Mouse (Mus musculus) layer of hippocampus, adult 9-11 months (tissue): Measurements from ENCODE around the gene Frem2.

ENCODE experiments used
- DNase-seq: peaks from one replicate; pipeline ENCODE4 v3.0.0; 2022

The Frem2 gene

GRCm38 (mm10) chr3:53620355-53620754 is 36.8 kb downstream of the Frem2 start:
- DNase-seq: no peak

GRCm38 (mm10) chr3:53611106-53611505 is 46.0 kb downstream of the Frem2 start:
- DNase-seq: no peak

GRCm38 (mm10) chr3:53609851-53610250 is 47.3 kb downstream of the Frem2 start:
- no peak for DNase-seq

- no peak for DNase-seq
Measured at GRCm38 (mm10) chr3:53600140-53600539, 57.0 kb downstream of the Frem2 start.

GRCm38 (mm10) chr3:53599315-53599714 is 57.8 kb downstream of the Frem2 start:
- no peak for DNase-seq

GRCm38 (mm10) chr3:53598153-53598800 is 58.9 kb downstream of the Frem2 start:
- no peak for DNase-seq

- DNase-seq: no peak
Measured at GRCm38 (mm10) chr3:53594471-53594870, 62.7 kb downstream of the Frem2 start.

- no peak for DNase-seq
Measured at GRCm38 (mm10) chr3:53593718-53594117, 63.4 kb downstream of the Frem2 start.

- DNase-seq: no peak
Measured at GRCm38 (mm10) chr3:53592036-53592435, 65.1 kb downstream of the Frem2 start.

- peak; percentile 20 for DNase-seq
Measured at GRCm38 (mm10) chr3:53590139-53590621, 67.0 kb downstream of the Frem2 start.

- no peak for DNase-seq
Measured at GRCm38 (mm10) chr3:53583248-53583647, 73.9 kb downstream of the Frem2 start.

- DNase-seq: no peak
Measured at GRCm38 (mm10) chr3:53580596-53581254, 76.4 kb downstream of the Frem2 start.

GRCm38 (mm10) chr3:53579121-53579704 is 77.9 kb downstream of the Frem2 start:
- DNase-seq: no peak

- DNase-seq: no peak
Measured at GRCm38 (mm10) chr3:53576320-53577116, 80.6 kb downstream of the Frem2 start.

GRCm38 (mm10) chr3:53574123-53574522 is 83.0 kb downstream of the Frem2 start:
- no peak for DNase-seq

- DNase-seq: no peak
Measured at GRCm38 (mm10) chr3:53571663-53572062, 85.5 kb downstream of the Frem2 start.

- DNase-seq: no peak
Measured at GRCm38 (mm10) chr3:53564521-53564920, 92.6 kb downstream of the Frem2 start.

GRCm38 (mm10) chr3:53563746-53564145 is 93.4 kb downstream of the Frem2 start:
- peak; percentile 50 for DNase-seq

GRCm38 (mm10) chr3:53561813-53562212 is 95.3 kb downstream of the Frem2 start:
- no peak for DNase-seq

GRCm38 (mm10) chr3:53559056-53559455 is 98.1 kb downstream of the Frem2 start:
- DNase-seq: no peak

GRCm38 (mm10) chr3:53558230-53558629 is 98.9 kb downstream of the Frem2 start:
- DNase-seq: no peak

GRCm38 (mm10) chr3:53557388-53558214 is 99.6 kb downstream of the Frem2 start:
- DNase-seq: no peak
